Mouse (Mus musculus) liver, embryonic 14.5 days (tissue): ENCODE results near the gene Pbx4.

Experiments used
- CTCF ChIP-seq: IDR thresholded peaks from 2 replicates; pipeline ENCODE4 v1.5.1; 2016; ENCODE audit warnings: antibody characterized with exemption, low read depth, control low read depth
- EP300 ChIP-seq: IDR thresholded peaks from 2 replicates; pipeline ENCODE4 v1.6.1; 2016; ENCODE audit warnings: antibody characterized with exemption, low read depth

DNA sequence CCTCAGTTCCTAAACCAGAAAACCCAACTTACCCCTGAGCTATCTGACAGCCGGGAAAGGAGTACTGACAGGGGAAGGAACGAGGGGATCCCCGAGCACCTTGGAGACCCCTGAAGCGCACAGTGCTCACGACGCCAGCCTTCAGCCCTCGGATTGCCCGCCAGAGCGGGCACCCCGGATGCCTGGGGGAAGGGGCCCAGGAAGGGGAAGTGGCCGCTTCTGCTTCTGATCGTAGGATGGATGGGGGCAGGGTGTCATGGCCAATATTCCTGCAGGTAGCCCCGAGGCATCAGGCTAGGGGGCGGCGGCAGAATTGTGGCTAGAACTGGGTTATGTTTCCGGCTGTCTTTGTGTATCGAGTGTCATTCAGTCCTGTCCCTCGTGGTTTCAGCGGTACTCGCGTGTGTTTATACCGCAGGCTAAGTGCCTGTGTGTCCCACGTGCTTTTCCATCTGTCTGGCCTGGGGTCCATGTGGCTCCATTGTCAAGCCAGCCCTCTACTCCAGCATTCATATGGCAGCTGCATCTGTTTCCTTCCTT is 23.4 kb upstream of the Pbx4 start:
- TF ChIP-seq CTCF (no peak), EP300 (no peak)
